Mouse (Mus musculus) forebrain, embryonic 16.5 days (tissue): ENCODE results near the gene Hoxa6. TPM values are rescaled to one million over a fixed set of nuclear protein-coding genes. Genes with fewer than 3 reads are reported as not detected.

ENCODE experiments used
- ATAC-seq: fragments of 200-750 bp; cut with Nextera tagmentation; 2 replicates; pipeline ENCODE4 v1.8.0; 2017; ENCODE audit warnings: mild to moderate bottlenecking, moderate library complexity
- H3K27ac ChIP-seq: fragments of 300-500 bp; sonication (generic); 2 replicates; pipeline ENCODE4 v1.5.1; 2014; ENCODE audit warnings: low read length, control low read depth
- H3K27me3 ChIP-seq: fragments of 300-500 bp; sonication (generic); replicated peaks from 2 replicates; pipeline ENCODE4 v1.6.1; 2014; ENCODE audit warnings: low read length; ENCODE audit not compliant: control insufficient read depth, insufficient read depth
- H3K36me3 ChIP-seq: fragments of 300-500 bp; sonication (generic); 2 replicates; pipeline ENCODE4 v1.6.1; 2014; ENCODE audit not compliant: control insufficient read depth, insufficient read depth
- H3K4me1 ChIP-seq: fragments of 300-500 bp; sonication (generic); replicated peaks from 2 replicates; pipeline ENCODE4 v1.6.1; 2014; ENCODE audit warnings: low read length; ENCODE audit not compliant: control insufficient read depth, insufficient read depth
- H3K4me2 ChIP-seq: fragments of 300-500 bp; sonication (generic); 2 replicates; pipeline ENCODE4 v1.6.1; 2014; ENCODE audit warnings: mild to moderate bottlenecking, low read length, control low read depth
- H3K4me3 ChIP-seq: fragments of 300-500 bp; sonication (generic); replicated peaks from 2 replicates; pipeline ENCODE4 v1.5.1; 2014; ENCODE audit warnings: mild to moderate bottlenecking, low read length, control low read depth
- H3K9ac ChIP-seq: fragments of 300-500 bp; sonication (generic); replicated peaks from 2 replicates; pipeline ENCODE4 v1.6.1; 2014; ENCODE audit warnings: low read depth, low read length, control low read depth
- H3K9me3 ChIP-seq: fragments of 300-500 bp; sonication (generic); 2 replicates; pipeline ENCODE4 v1.6.1; 2016; ENCODE audit warnings: low read length; ENCODE audit not compliant: control insufficient read depth
- WGBS: fragments of 180-500 bp; shearing (Covaris S2); extraction: QIAGEN DNeasy Blood & Tissue Kit; methylation state at CpG from one replicate; pipeline ENCODE4 v1.1.7; 2014; 5-methylcytosine and 5-hydroxymethylcytosine counted together
- polyA plus RNA-seq: library from polyadenylated mRNA; unstranded; fragments of >200 nt; fragmentation: Nextera tagmentation; extraction: Ambion mirVana; gene quantifications from 2 replicates; pipeline ENCODE4 v1.2.1, GENCODE M21; 2015

Gene Hoxa6
- polyA plus RNA-seq, 1 experiment from 2014 or later, result not detected

- H3K4me1 ChIP-seq, result 0 out of 2 replicates have a peak, but pooled peaks cover 3% of the 10 kb centered on the region
- WGBS, result 3% methylated on average over 16 of the region's 16 CpGs
- H3K9ac ChIP-seq, result no peak overlapping the region
- H3K27me3 ChIP-seq, result peaks cover 87% of the 10 kb centered on the region
- no peaks in the 10 kb centered on the region for H3K36me3 ChIP-seq
- no peak for ATAC-seq
- no peak overlapping the region for H3K27ac ChIP-seq
- no peaks in the 10 kb centered on the region for H3K9me3 ChIP-seq
- H3K4me2 ChIP-seq, result no peak overlapping the region
- no peak overlapping the region for H3K4me3 ChIP-seq
These were observed 38.9 kb downstream of the Hoxa6 start for GRCm38 (mm10) chr6:52169499-52170165.

GRCm38 (mm10) chr6:52168191-52169055, 40.1 kb downstream of the Hoxa6 start:
- H3K4me1 ChIP-seq, result 0 out of 2 replicates have a peak, but pooled peaks cover 3% of the 10 kb centered on the region
- peaks cover 89% of the 10 kb centered on the region for H3K27me3 ChIP-seq
- no peaks in the 10 kb centered on the region for H3K36me3 ChIP-seq
- no peak overlapping the region for H3K9ac ChIP-seq
- no peaks in the 10 kb centered on the region for H3K9me3 ChIP-seq
- 1% methylated on average over 40 of the region's 42 CpGs for WGBS
- no peak overlapping the region for H3K27ac ChIP-seq
- H3K4me3 ChIP-seq, result no peak overlapping the region
- no peak overlapping the region for H3K4me2 ChIP-seq
- ATAC-seq, result no peak; the same call in 1 of the 2 replicates

GRCm38 (mm10) chr6:52167736-52168161, 40.8 kb downstream of the Hoxa6 start:
- no peak overlapping the region for H3K27ac ChIP-seq
- no peak for ATAC-seq
- no peak overlapping the region for H3K9ac ChIP-seq
- 1% methylated on average over 14 of the region's 14 CpGs for WGBS
- 0 out of 2 replicates have a peak, but pooled peaks cover 3% of the 10 kb centered on the region for H3K4me1 ChIP-seq
- no peak overlapping the region for H3K4me2 ChIP-seq
- H3K9me3 ChIP-seq, result no peaks in the 10 kb centered on the region
- peaks cover 89% of the 10 kb centered on the region for H3K27me3 ChIP-seq
- H3K4me3 ChIP-seq, result no peak overlapping the region
- no peaks in the 10 kb centered on the region for H3K36me3 ChIP-seq

- no peak overlapping the region for H3K4me3 ChIP-seq
- no peaks in the 10 kb centered on the region for H3K9me3 ChIP-seq
- H3K4me2 ChIP-seq, result no peak overlapping the region
- no peak for ATAC-seq
- no peaks in the 10 kb centered on the region for H3K4me1 ChIP-seq
- H3K36me3 ChIP-seq, result no peaks in the 10 kb centered on the region
- H3K27me3 ChIP-seq, result peaks cover 86% of the 10 kb centered on the region
- H3K9ac ChIP-seq, result no peak overlapping the region
- 9% methylated on average over 1 of the region's 1 CpGs for WGBS
- no peak overlapping the region for H3K27ac ChIP-seq
These were observed 41.3 kb downstream of the Hoxa6 start for GRCm38 (mm10) chr6:52167176-52167575.

- Histone ChIP-seq H3K27ac (no peak overlapping the region), H3K9ac (no peak overlapping the region), H3K4me1 (no peaks in the 10 kb centered on the region), H3K4me2 (no peak overlapping the region), H3K36me3 (no peaks in the 10 kb centered on the region), H3K27me3 (peaks cover 86% of the 10 kb centered on the region), H3K4me3 (no peak overlapping the region), H3K9me3 (no peaks in the 10 kb centered on the region)
- WGBS, result 2% methylated on average over 4 of the region's 4 CpGs
- no peak for ATAC-seq
These were observed 42.0 kb downstream of the Hoxa6 start for GRCm38 (mm10) chr6:52166431-52167077.

GRCm38 (mm10) chr6:52165441-52166370, 42.8 kb downstream of the Hoxa6 start:
- no peak for ATAC-seq
- Histone ChIP-seq H3K4me3 (no peak overlapping the region), H3K27me3 (peaks cover 84% of the 10 kb centered on the region), H3K27ac (no peak overlapping the region), H3K9ac (no peak overlapping the region), H3K4me1 (no peaks in the 10 kb centered on the region), H3K36me3 (no peaks in the 10 kb centered on the region), H3K4me2 (no peak overlapping the region), H3K9me3 (no peaks in the 10 kb centered on the region)
- WGBS, result under 1% methylated on average over 28 of the region's 28 CpGs

- no peaks in the 10 kb centered on the region for H3K9me3 ChIP-seq
- H3K4me1 ChIP-seq, result no peaks in the 10 kb centered on the region
- peaks cover 84% of the 10 kb centered on the region for H3K27me3 ChIP-seq
- no peak within 1 kb of the TSS for H3K4me3 ChIP-seq
- H3K36me3 ChIP-seq, result no peaks in the 10 kb centered on the region
- H3K9ac ChIP-seq, result no peak within 1 kb of the TSS
- under 1% methylated on average over 25 of the region's 25 CpGs for WGBS
- H3K4me2 ChIP-seq, result no peak within 1 kb of the TSS
- no peak within 1 kb of the TSS for H3K27ac ChIP-seq
- no peak for ATAC-seq
These were observed 43.7 kb downstream of the Hoxa6 start, which contains the start of gene Hoxa2 for GRCm38 (mm10) chr6:52164626-52165440. Gene Hoxa2 (minus strand): TSS chr6:52164831.

GRCm38 (mm10) chr6:52164051-52164625, 44.4 kb downstream of the Hoxa6 start:
- Histone ChIP-seq H3K4me2 (no peak overlapping the region), H3K9ac (no peak overlapping the region), H3K36me3 (no peaks in the 10 kb centered on the region), H3K4me3 (no peak overlapping the region), H3K27ac (no peak overlapping the region), H3K4me1 (no peaks in the 10 kb centered on the region), H3K9me3 (no peaks in the 10 kb centered on the region), H3K27me3 (peaks cover 85% of the 10 kb centered on the region)
- ATAC-seq, result no peak
- WGBS, result under 1% methylated on average over 39 of the region's 39 CpGs
